Mouse (Mus musculus) erythroid progenitor cell, adult 5-6 weeks (primary cell): ENCODE data around the gene Obox5. TPM values are rescaled to one million over a fixed set of nuclear protein-coding genes. Genes with fewer than 3 reads are reported as not detected.
"Not testable (repeated sequence)": the region's sequence is repeated elsewhere in the genome, so short reads cannot be mapped to it uniquely, and the experiment has no call there.

Experiments
- ATAC-seq: replicated peaks from 2 replicates; pipeline ENCODE4 v1.8.0; 2016; ENCODE audit warnings: moderate number of reproducible peaks, mild to moderate bottlenecking, moderate TSS enrichment, inconsistent platforms; ENCODE audit not compliant: poor library complexity, low FRiP score, severe bottlenecking
- total RNA-seq, 2 experiments: library from RNA; stranded (forward) in 1 of 2; stranded (reverse) in 1 of 2; fragments of 150-400 nt in 1 of 2; fragments of 186-747, 209-891 nt in 1 of 2; gene quantifications; 2 replicates each; pipeline versions ENCODE4 v1.2.3 to v1.2.4; 2015 to 2017; ENCODE audit warnings: low replicate concordance in 2 of 2

The Obox5 gene
- not detected in 2 replicates for total RNA-seq (2015; ENCODE audit: low replicate concordance)
- not detected in 2 replicates for total RNA-seq (2017; ENCODE audit: low replicate concordance)

DNA sequence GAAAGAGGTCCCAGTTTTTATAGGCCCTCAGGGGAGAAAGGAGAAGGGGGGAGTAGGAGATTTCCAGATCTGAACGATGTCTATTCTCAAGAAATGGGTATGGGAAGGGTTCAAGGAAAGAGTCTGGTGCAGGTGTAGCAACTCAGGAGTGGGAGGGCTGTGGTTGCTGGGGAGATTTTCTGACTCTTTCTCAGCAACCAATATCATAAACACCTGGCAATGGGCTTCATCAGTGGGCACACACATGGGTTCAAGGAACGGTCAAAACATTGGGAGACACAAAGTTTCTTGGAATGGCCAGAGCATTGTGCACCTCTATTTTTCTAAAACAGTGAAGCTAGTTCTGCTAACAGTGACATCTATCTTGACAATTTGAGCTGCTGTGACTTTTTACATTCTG, at the start of gene Obox5:
Obox5 (plus strand) TSS at position 301 of the 400 bp plus-strand sequence.
- not testable (repeated sequence) for ATAC-seq

DNA sequence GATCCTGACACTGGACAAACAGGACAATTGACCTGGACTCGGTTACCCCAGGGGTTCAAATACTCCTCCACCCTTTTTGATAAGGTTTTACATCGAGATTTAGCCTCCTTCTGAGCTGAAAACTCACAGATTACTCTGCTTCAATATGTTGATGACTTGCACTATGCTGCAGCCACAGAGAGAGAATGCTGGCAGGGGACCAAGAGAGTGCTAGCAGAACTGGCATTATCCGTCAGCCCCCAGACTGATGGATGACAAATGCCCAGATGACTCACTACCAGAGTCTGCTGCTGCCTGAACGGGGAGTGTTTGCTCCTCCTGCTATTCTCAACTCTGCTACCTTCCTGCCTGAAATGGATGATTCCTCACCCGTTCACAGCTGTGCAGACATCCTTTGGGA, 635 bp upstream of the Obox5 start:
- ATAC-seq = not testable (repeated sequence)

Other genes starting within 250 kb of the Obox5 start
- not detected in 2 replicates for gene Obox3, start 110.2 kb upstream of the Obox5 start, total RNA-seq (2015; ENCODE audit: low replicate concordance)
- not detected in 2 replicates for gene Obox3, start 110.2 kb upstream of the Obox5 start, total RNA-seq (2017; ENCODE audit: low replicate concordance)
- gene Obox6, start 89.5 kb downstream of the Obox5 start, total RNA-seq (2015; ENCODE audit: low replicate concordance) = not detected in 2 replicates
- gene Obox6, start 89.5 kb downstream of the Obox5 start, total RNA-seq (2017; ENCODE audit: low replicate concordance) = not detected in 2 replicates
- gene Crx, start 129.8 kb downstream of the Obox5 start, total RNA-seq (2015; ENCODE audit: low replicate concordance) = not detected in 2 replicates
- not detected in 2 replicates for gene Crx, start 129.8 kb downstream of the Obox5 start, total RNA-seq (2017; ENCODE audit: low replicate concordance)
- not detected in 2 replicates for gene Crxos, start 132.5 kb downstream of the Obox5 start, total RNA-seq (2015; ENCODE audit: low replicate concordance)
- gene Crxos, start 132.5 kb downstream of the Obox5 start, total RNA-seq (2017; ENCODE audit: low replicate concordance) = not detected in 2 replicates
- 52.4 and 65.6 TPM in 2 replicates for gene Selenow, start 172.3 kb downstream of the Obox5 start, total RNA-seq (2015; ENCODE audit: low replicate concordance)
- gene Selenow, start 172.3 kb downstream of the Obox5 start, total RNA-seq (2017; ENCODE audit: low replicate concordance) = 19.6 and 25.3 TPM in 2 replicates
- gene Nop53, start 195.9 kb downstream of the Obox5 start, total RNA-seq (2015; ENCODE audit: low replicate concordance) = 23.9 and 38.2 TPM in 2 replicates
- gene Nop53, start 195.9 kb downstream of the Obox5 start, total RNA-seq (2017; ENCODE audit: low replicate concordance) = 66.1 and 114 TPM in 2 replicates
- 2.9 and 5.4 TPM in 2 replicates for gene Ehd2, start 217.4 kb downstream of the Obox5 start, total RNA-seq (2015; ENCODE audit: low replicate concordance)
- gene Ehd2, start 217.4 kb downstream of the Obox5 start, total RNA-seq (2017; ENCODE audit: low replicate concordance) = 0.64 and 0.76 TPM in 2 replicates